Mouse (Mus musculus): ENCODE results near the gene Prkag2. TPM values are rescaled to one million over a fixed set of nuclear protein-coding genes. Genes with fewer than 3 reads are reported as not detected.
A peak's percentile ranks its signal among the peaks of the same experiment; 100 is the strongest.

Gene Prkag2
- polyA plus RNA-seq, 1 experiment from 2014 or later, result 38.3 TPM

DNA sequence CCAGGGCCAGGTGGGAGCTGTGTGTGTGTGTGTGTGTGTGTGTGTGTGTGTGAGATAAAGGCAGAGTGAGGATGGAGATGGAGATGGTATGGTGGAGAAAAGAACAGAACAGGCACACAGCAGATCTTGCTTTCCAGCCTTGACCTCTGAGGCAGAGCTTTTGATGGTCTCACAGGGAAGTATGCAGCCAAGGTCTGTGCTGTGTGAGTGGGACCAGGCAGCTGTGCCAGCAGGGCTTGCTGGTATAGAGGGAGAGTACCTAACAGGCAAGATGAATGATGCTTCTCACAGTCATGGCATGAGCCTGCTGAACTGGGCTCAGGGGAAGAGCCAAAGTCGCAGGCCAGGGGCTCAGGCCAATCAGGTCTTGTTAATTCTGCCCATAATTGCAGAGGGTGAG lies 108.9 kb downstream of the Prkag2 start:
- no peak for TF ChIP-seq CTCF (IDR thresholded peaks at IDR 0.05; ENCODE audit: low read depth)
- Histone ChIP-seq H3K4me3 (ENCODE audit: low read depth, low read length) (no peak overlapping the region), H3K9me3 (ENCODE audit: control insufficient read depth) (no peaks in the 10 kb centered on the region), H3K9ac (ENCODE audit: low read depth, low read length) (no peak overlapping the region), H3K36me3 (ENCODE audit: control insufficient read depth, insufficient read depth) (0 out of 2 replicates have a peak, but pooled peaks cover 7% of the 10 kb centered on the region), H3K4me1 (replicated peaks; ENCODE audit: control insufficient read depth, insufficient read depth, low read length) (peaks cover 10% of the 10 kb centered on the region; the same call in 1 of the 2 replicates), H3K27me3 (replicated peaks; ENCODE audit: control insufficient read depth, insufficient read depth, low read length) (no peaks in the 10 kb centered on the region), H3K4me2 (replicated peaks; ENCODE audit: low read depth) (no peak overlapping the region), H3K27ac (ENCODE audit: low read depth, low read length) (no peak overlapping the region)
- no peak for ATAC-seq
- WGBS, result 71% methylated on average over 1 of the region's 1 CpGs

DNA sequence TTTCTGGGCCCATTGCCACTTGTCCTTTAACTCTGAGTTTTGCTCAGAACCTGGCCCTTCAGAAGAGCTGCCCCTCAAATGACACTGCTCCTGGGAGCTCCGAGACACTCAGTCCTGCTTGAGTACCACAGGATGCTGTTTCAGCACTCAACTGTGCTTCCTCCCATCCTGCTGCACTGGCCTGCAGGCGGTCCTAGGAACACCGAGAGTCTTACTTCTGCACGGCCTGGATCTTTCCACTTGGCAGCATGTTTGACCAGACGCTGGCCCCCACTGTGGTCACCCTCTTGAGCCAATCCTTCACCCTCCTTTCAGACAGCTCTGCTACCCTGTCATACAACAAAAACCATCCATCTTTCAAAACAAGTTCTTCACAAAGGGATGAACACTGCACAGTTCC lies 110.0 kb downstream of the Prkag2 start:
- WGBS, result 76% methylated on average over 5 of the region's 5 CpGs
- Histone ChIP-seq H3K27me3 (replicated peaks; ENCODE audit: control insufficient read depth, insufficient read depth, low read length) (no peaks in the 10 kb centered on the region), H3K4me2 (replicated peaks; ENCODE audit: low read depth) (no peak overlapping the region), H3K4me3 (ENCODE audit: low read depth, low read length) (no peak overlapping the region), H3K36me3 (ENCODE audit: control insufficient read depth, insufficient read depth) (0 out of 2 replicates have a peak, but pooled peaks cover 7% of the 10 kb centered on the region), H3K4me1 (replicated peaks; ENCODE audit: control insufficient read depth, insufficient read depth, low read length) (peaks cover 10% of the 10 kb centered on the region; the same call in 1 of the 2 replicates), H3K9ac (ENCODE audit: low read depth, low read length) (no peak overlapping the region), H3K27ac (ENCODE audit: low read depth, low read length) (no peak overlapping the region), H3K9me3 (ENCODE audit: control insufficient read depth) (no peaks in the 10 kb centered on the region)
- TF ChIP-seq CTCF (IDR thresholded peaks at IDR 0.05; ENCODE audit: low read depth), result no peak
- ATAC-seq, result no peak

DNA sequence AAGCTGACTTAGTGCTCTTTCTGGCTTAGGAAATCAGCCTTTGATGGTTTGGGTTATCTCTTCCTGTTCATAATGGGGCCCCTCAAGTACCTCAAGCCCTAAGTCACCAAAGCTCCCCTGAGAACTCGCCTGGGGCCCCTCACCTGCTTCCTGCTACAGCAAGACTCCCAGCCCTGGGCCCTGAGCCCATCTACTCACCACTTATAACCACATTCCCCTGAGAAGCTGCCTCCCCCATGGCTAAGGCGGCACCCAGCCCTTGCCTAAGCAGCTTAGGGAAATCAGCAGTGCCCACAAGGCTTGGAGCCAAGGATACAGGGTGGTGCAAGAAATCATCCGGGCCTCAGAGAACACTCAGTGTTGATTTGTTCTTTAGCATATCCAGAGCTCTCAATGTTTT lies 110.8 kb downstream of the Prkag2 start:
- ATAC-seq, result peak; percentile 29; the same call in 1 of the 2 replicates
- TF ChIP-seq CTCF (IDR thresholded peaks at IDR 0.05; ENCODE audit: low read depth), result no peak
- WGBS, result 34% methylated on average over 3 of the region's 3 CpGs
- H3K9ac ChIP-seq (ENCODE audit: low read depth, low read length), result no peak overlapping the region
- H3K36me3 ChIP-seq (ENCODE audit: control insufficient read depth, insufficient read depth), result 0 out of 2 replicates have a peak, but pooled peaks cover 7% of the 10 kb centered on the region
- H3K4me1 ChIP-seq (replicated peaks; ENCODE audit: control insufficient read depth, insufficient read depth, low read length), result peaks cover 10% of the 10 kb centered on the region; the same call in 1 of the 2 replicates
- no peak overlapping the region; the same call in 1 of the 2 replicates for H3K4me2 ChIP-seq (replicated peaks; ENCODE audit: low read depth)
- no peaks in the 10 kb centered on the region for H3K27me3 ChIP-seq (replicated peaks; ENCODE audit: control insufficient read depth, insufficient read depth, low read length)
- H3K4me3 ChIP-seq (ENCODE audit: low read depth, low read length), result no peak overlapping the region
- H3K27ac ChIP-seq (ENCODE audit: low read depth, low read length), result no peak overlapping the region
- H3K9me3 ChIP-seq (ENCODE audit: control insufficient read depth), result no peaks in the 10 kb centered on the region

DNA sequence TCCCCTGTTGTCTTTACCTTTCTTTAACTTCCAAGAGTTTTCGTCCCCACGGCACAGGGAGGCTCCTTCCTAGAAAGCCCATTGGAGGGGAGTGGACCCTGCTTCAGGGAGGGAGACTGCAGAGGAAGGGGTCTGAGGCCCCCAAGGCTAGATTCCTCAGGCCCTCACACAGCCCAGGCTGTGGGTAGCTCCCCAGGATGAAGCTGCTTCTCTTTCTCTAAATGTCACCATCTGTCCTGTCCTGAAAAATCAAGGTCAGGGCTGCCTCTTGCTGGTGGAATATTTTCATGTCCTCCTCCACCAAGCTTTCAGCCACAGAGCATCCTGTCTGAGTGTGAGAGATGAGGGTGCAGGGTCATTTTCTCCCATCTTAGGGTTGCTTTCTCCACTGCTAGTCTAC lies 113.5 kb downstream of the Prkag2 start:
- no peak for ATAC-seq
- Histone ChIP-seq H3K36me3 (ENCODE audit: control insufficient read depth, insufficient read depth) (0 out of 2 replicates have a peak, but pooled peaks cover 7% of the 10 kb centered on the region), H3K27me3 (replicated peaks; ENCODE audit: control insufficient read depth, insufficient read depth, low read length) (no peaks in the 10 kb centered on the region), H3K4me3 (ENCODE audit: low read depth, low read length) (no peak overlapping the region), H3K9me3 (ENCODE audit: control insufficient read depth) (no peaks in the 10 kb centered on the region), H3K4me2 (replicated peaks; ENCODE audit: low read depth) (no peak overlapping the region), H3K27ac (ENCODE audit: low read depth, low read length) (no peak overlapping the region), H3K4me1 (replicated peaks; ENCODE audit: control insufficient read depth, insufficient read depth, low read length) (peaks cover 14% of the 10 kb centered on the region; the same call in 1 of the 2 replicates), H3K9ac (ENCODE audit: low read depth, low read length) (no peak overlapping the region)
- TF ChIP-seq CTCF (IDR thresholded peaks at IDR 0.05; ENCODE audit: low read depth), result no peak
- 71% methylated on average over 2 of the region's 2 CpGs for WGBS

DNA sequence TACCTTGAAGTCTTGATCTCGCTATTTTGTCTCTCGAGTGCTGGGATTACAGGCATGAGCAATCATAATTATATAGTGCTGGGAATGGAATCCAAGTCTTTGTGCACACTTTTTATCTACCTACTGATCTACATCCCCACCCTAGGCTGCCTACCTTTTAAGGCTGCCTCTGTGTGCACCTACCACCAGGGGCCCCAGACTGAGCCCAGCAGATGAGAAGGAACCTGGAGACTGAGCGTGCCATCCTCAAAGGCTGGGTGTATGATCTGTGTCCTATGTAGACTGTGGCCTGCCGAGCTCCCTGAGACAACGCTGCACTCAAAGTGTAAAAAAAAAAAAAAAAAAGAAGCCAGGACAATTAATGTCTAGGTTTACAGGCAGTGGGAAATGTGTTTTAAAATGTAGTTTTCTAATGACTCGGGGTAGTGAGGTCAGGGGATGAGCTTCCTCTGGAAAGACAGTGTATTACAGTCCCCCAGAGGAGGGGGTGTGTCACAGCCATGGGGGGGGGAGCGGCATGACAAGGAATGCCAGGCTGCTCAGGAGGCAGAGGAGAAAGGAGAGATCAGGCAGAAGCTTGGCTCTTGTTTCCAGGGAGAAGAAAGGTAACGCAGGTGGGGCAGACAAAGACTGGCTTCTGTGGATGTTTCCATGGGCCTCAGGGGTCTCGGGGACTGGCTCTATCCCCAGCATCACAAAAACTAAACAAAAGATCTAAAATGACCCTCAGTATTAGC lies 114.1 kb downstream of the Prkag2 start:
- no peaks in the 10 kb centered on the region for H3K9me3 ChIP-seq (ENCODE audit: control insufficient read depth)
- 66% methylated on average over 9 of the region's 9 CpGs for WGBS
- H3K4me2 ChIP-seq (replicated peaks; ENCODE audit: low read depth), result no peak overlapping the region
- H3K4me3 ChIP-seq (ENCODE audit: low read depth, low read length), result no peak overlapping the region
- no peaks in the 10 kb centered on the region for H3K27me3 ChIP-seq (replicated peaks; ENCODE audit: control insufficient read depth, insufficient read depth, low read length)
- H3K27ac ChIP-seq (ENCODE audit: low read depth, low read length), result no peak overlapping the region
- H3K9ac ChIP-seq (ENCODE audit: low read depth, low read length), result no peak overlapping the region
- H3K4me1 ChIP-seq (replicated peaks; ENCODE audit: control insufficient read depth, insufficient read depth, low read length), result peaks cover 14% of the 10 kb centered on the region; the same call in 1 of the 2 replicates
- peak; percentile 23; the same call in 1 of the 2 replicates for TF ChIP-seq CTCF (IDR thresholded peaks at IDR 0.05; ENCODE audit: low read depth)
- ATAC-seq, result no peak
- H3K36me3 ChIP-seq (ENCODE audit: control insufficient read depth, insufficient read depth), result 0 out of 2 replicates have a peak, but pooled peaks cover 2% of the 10 kb centered on the region

DNA sequence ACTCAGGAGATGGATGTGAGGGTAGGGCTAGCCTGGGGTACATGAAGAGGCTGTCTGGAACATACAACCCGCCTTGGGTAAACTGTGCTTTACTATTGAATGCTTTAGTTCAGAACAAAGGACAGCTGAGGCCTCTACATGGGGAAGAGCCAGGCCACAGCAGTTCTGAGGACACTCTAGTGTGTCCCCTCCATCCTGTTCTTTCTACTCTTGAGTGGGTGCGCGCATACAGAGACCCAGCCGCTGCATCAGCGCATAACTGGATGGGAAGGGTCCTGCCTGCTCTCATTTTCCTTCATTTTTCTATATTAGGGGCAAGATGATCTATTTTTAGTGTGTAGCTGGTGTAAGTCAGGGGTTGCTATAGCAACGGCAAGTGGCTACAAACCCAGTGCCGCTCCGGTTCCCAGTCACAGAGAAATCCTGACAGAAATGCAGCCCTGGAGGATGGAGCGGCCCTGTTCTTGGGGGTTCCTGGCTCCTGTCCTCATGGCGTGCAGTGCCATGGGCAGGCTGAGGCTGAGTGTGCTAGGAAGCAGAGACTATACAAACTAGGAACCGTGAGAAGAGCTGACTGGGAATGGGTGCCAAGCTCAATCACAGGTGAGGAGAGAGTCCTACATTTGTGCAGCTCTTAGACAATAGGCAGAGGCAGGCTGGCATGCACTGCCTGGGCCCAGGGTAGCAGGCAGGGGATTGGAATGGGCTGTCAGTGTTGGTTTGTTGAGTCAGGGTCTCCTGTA lies 114.8 kb downstream of the Prkag2 start:
- H3K9ac ChIP-seq (ENCODE audit: low read depth, low read length), result no peak overlapping the region

More for the DNA sequence above, 114.8 kb downstream of the Prkag2 start:
- 68% methylated on average over 11 of the region's 11 CpGs for WGBS
- H3K27ac ChIP-seq (ENCODE audit: low read depth, low read length), result no peak overlapping the region; the same call in 1 of the 2 replicates
- peaks cover 14% of the 10 kb centered on the region; the same call in 1 of the 2 replicates for H3K4me1 ChIP-seq (replicated peaks; ENCODE audit: control insufficient read depth, insufficient read depth, low read length)
- no peaks in the 10 kb centered on the region for H3K36me3 ChIP-seq (ENCODE audit: control insufficient read depth, insufficient read depth)
- H3K4me3 ChIP-seq (ENCODE audit: low read depth, low read length), result no peak overlapping the region
- no peak for TF ChIP-seq CTCF (IDR thresholded peaks at IDR 0.05; ENCODE audit: low read depth)
- no peaks in the 10 kb centered on the region for H3K27me3 ChIP-seq (replicated peaks; ENCODE audit: control insufficient read depth, insufficient read depth, low read length)
- no peak overlapping the region for H3K4me2 ChIP-seq (replicated peaks; ENCODE audit: low read depth)
- no peak for ATAC-seq
- H3K9me3 ChIP-seq (ENCODE audit: control insufficient read depth), result no peaks in the 10 kb centered on the region

All from intestine, postnatal 0 days (tissue).